Mouse (Mus musculus): ENCODE measurements around the gene Zbtb16.

GRCm38 (mm10) chr9:48819695-48820094, 16.3 kb downstream of the Zbtb16 start:
- TF ChIP-seq POLR2A (IDR thresholded peaks at IDR 0.05; ENCODE audit: insufficient read depth, low read depth, low read length) (no peak), CTCF (IDR thresholded peaks at IDR 0.05; ENCODE audit: insufficient read depth, low read depth, low read length) (no peak)

Data from olfactory bulb, adult 2 months (tissue).